Mouse (Mus musculus): ENCODE measurements around the gene Icam1.
"Not testable (repeated sequence)": the region's sequence is repeated elsewhere in the genome, so short reads cannot be mapped to it uniquely, and the experiment has no call there.

Gene Icam1

GRCm38 (mm10) chr9:20993165-20993898 is 22.5 kb upstream of the Icam1 start:
- DNase-seq (ENCODE audit: low spot score), result no peak

- no peak for DNase-seq (ENCODE audit: low spot score)
Measured at GRCm38 (mm10) chr9:20995069-20995468, 20.7 kb upstream of the Icam1 start.

- no peak for DNase-seq (ENCODE audit: low spot score)
Measured at GRCm38 (mm10) chr9:20997065-20997464, 18.7 kb upstream of the Icam1 start.

DNA sequence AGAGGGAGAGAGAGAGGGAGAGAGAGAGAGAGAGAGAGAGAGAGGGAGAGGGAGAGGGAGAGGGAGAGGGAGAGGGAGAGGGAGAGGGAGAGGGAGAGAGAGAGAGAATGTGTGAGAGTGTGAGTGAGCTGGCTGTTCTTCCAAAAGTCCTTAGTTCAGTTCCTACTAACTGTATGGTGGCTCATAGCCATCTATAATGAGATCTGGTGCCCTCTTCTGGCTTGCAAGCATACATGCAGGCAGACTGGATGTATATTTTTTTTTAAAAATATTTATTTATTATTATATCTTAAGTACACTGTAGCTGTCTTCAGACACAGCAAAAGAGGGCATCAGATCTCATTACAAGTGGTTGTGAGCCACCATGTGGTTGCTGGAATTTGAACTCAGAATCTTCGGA is 17.4 kb upstream of the Icam1 start:
- not testable (repeated sequence) for DNase-seq (ENCODE audit: low spot score)

DNA sequence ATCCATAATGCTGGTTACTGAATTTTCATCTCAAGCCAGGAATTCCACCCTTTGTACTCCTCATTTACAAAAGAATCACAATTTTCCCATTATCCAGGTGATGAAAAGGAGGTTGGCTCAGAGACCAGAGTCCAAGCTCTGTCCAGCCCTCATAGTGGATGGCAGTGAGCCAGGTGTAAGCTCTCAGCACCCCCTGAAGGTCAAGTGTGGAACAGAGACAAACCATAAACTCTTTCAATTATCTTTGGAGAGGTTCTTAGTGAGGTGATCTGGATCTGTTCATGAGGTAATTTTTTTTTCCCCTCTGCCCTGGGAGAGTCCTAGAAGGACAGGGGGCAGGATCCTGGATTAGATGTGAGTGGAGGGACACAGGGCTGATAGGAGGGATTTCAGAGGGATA is 15.0 kb upstream of the Icam1 start:
- DNase-seq (ENCODE audit: low spot score), result no peak

GRCm38 (mm10) chr9:21001651-21002200 is 14.1 kb upstream of the Icam1 start:
- DNase-seq (ENCODE audit: low spot score), result no peak

- no peak for DNase-seq (ENCODE audit: low spot score)
Measured at GRCm38 (mm10) chr9:21002270-21002626, 13.5 kb upstream of the Icam1 start.

DNA sequence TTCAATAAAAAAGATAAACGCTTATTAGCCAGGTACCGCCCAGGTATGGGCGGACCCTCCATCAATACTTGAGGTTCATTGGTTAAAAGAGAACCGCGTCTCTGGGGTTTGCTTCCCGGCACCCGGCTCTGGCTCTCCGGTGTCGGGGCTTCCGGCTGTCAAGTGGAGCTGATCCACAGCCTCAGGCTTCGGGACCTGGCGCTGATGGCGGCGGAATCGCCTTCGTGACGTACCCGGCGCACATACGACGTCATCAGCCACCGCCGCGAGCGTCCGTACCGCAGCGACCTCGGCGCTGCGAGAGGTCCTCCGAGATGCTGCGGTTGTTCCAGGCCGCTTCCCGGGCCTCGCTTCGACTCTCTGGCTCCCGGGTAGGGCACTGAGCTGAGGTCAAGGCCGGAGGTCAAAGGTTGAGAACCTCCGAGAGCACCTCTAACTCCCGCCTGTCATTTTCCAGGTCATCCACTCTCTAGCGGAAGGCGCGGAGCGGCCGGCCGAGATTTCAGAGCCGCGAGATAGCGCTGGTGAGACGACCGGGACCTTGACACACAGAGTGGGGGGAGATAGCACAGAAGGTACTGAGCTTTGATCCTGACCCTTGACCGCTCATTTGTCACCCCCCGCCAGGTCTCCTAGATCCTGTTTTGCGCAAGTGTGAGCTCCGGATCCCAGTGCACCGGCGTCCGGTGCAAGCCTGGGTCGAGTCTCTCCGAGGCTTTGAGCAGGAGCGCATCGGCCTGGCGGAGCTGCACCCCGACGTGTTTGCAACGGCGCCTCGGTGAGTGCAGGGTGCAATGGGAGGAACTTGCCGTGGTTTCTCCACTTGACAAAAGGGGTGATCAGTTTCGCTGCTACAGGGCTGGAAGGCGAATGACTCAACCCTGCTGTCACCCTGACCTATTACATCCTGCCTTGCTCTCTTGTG is 12.9 kb upstream of the Icam1 start, which contains the start of gene Mrpl4:
Gene Mrpl4 (plus strand): TSS at position 112 of the 925 bp plus-strand sequence.
- DNase-seq (ENCODE audit: low spot score), result peak; percentile 82

DNA sequence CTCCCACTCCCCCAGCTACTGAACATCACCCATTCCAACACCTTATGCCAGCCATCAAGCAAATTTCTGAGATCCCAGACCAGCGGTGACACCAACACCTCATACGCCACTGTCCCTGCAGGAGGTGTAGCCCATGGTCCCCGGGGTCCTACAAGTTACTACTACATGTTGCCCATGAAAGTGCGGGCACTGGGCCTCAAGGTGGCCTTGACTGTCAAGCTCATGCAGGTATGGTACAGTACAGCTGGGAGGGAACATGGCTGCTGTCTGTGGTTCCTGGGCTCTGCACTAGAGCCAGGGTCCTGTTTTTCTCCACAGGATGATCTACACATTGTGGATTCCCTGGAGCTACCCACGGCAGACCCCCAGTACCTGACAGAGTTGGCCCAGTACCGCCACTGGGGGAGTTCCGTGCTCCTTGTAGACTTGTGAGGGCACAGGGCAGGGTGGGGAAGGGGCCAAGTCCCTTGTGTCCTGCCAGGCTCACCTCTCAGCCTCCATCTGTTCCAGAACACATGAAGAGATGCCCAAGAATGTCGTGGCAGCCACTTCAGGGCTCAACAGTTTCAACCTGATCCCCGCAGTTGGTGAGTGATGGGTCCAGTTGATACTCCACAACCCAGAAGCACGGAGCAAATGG is 8.4 kb upstream of the Icam1 start:
- no peak for DNase-seq (ENCODE audit: low spot score)

DNA sequence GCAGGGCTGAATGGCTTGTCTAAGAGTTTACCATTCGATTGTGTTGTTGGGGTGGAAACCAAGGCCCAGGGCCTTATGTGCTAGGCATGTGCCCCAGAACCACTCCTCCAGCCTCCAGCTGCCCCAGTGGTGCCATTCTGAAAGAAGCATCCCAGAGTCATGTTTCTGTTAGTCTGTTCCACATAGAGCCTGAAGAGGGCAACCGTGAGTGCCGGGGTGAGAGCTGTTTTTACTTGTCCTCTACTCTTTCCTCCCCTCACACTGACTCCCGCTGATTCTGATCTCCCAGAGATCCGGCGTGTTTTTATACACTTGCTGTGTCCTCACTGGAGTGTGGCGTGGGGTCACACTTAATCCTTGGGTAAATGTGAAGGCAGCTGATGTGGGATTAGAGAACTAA is 7.8 kb upstream of the Icam1 start:
- DNase-seq (ENCODE audit: low spot score), result no peak

- DNase-seq (ENCODE audit: low spot score), result no peak
Measured at GRCm38 (mm10) chr9:21010362-21010761, 5.4 kb upstream of the Icam1 start.

- not testable (repeated sequence) for DNase-seq (ENCODE audit: low spot score)
Measured at GRCm38 (mm10) chr9:21010939-21011541, 4.7 kb upstream of the Icam1 start.

DNA sequence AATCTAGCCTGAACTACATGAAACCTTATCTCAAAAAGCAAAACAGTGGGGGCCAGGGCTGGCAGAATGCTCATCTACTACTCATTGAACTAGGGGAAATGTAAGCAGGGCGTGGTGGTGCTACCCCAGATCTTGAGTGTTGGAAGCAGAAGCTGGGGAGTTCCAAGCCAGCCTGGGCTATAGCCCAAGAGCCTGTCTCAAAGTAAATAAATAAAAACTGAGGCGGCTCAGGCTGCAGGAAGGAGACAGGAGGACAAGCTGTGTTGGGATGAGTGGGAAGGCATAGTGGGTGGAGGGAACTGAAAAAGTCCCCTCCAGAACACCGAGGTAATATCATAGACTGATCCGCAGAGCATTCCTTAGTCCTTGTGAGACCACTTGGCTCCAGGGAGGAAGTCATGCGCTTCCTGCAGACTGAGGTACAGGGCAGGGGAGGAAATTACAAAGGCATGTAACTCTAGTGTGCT is 3.9 kb upstream of the Icam1 start:
- no peak for DNase-seq (ENCODE audit: low spot score)

DNA sequence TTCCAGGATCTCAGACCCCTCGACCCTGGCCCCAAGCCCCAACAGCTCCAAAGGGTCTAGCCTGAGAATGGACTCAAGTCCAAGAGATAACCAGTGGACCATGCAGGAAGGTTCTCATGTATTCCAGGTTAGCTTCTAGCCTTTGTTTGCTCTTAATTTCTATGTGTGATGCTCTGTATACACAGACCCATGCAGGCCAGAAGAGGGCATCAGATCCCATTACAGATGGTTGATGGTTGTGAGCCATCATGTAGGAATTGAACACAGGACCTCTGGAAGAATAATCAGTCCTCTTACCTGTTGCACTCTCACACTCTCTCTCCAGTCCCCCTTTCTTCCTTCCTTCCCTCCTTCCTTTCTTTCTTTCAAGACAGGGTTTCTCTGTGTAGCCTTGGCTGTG is 3.4 kb upstream of the Icam1 start:
- no peak for DNase-seq (ENCODE audit: low spot score)

DNA sequence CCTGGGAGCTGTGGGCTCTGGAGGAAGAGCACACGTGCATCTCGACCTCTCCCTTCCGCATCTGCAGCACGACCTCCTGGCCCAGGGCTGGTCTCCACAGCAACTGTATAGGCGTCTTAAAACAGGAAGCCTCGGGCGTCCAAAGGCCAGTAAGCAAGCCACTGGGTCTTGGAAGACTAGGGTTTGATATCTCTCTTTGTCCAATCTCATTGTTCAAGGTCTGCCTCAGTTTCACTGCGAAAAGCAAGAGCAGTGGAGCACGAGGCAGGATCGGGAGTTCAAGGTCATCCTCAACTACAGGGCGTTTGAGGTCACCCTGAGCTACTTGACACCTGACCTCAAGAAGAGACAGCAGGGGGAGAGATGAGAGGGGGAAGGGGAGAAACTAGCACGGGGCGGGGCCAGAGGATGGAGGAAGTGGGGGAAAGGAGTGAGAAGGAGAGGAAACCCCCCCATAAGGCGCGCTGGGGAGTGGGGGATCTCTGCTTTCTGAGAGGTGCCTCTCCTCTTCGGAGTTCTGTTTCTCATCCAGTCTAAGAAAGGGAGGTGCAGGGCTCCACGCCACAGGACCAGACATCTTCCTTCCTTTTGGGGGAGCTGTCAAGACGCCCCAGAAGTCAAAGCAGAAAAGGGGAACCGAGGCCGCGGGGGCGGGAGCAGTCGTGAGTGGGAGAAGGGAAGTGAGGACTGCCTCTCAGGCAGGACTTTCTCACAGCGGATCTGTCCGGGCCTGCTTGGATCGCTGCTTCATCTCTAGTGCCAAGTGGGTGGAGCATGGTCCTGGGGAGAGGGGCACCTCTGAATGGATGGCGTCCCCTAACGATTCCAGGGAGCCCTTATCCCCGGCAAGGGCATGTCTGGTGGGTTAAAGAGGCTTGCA is 854 bp upstream of the Icam1 start:
- DNase-seq (ENCODE audit: low spot score), result no peak

DNA sequence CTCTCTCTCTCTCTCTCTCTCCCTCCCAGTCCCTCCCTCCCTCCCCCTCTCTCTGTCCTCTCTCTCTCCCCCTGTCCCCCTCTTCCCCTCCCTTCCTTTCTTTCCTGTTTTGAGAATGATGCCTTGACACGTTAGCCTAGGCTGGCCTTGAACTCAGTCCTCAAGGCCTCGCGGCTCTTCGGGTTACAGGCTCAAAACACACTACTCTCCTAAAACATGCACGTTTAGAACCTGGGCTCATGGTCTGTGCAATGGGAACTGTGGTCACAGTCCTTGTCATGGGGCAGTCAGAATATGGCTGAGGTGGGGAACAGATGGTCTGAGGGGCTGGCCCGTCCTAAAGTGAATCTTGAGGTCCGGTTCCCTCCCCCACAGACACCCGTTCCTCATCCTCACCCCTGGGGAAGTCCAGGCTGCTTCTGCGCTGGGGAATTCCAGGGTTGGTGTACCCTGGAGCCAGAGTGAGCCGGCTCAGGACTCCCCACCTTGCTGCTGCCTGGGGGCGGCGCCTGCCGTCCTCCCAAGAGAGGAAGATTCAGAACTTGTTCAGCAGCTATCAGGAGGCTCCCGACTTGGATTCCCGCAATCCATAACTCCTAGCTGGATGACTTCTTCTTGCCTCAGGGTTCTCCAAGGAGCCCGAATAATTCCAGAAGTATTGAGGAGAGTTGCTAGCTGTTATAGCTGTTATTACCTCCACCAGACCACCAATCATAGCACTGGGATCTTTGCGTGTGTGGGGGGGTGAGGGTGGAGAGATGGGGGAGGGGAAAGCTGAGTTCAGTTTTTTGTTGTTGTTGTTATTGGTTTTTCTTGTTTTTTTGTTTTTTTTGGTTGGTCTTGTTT is 769 bp downstream of the Icam1 start:
- no peak for DNase-seq (ENCODE audit: low spot score)

DNA sequence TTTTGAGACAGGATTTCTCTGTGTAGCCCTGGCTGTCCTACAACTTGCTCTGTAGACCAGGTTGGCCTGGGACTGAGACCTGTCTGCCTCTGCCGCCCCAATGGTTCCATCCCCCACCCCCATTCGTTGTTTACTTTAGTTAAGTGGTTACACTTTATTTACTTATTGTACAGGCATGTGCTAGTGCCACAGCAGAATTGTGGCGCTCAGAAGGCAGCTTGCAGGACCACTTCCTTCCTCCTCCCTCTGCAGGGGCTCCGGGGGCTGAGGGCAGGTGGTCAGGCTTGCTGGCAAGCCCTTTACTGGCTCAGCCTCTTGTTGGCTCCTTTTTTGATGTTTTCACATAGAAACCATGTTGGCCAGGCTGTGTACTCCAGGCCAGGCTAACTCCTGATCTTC is 1.4 kb downstream of the Icam1 start:
- DNase-seq (ENCODE audit: low spot score), result no peak

- DNase-seq (ENCODE audit: low spot score), result no peak
Measured at GRCm38 (mm10) chr9:21018600-21018999, 2.8 kb downstream of the Icam1 start.

GRCm38 (mm10) chr9:21021363-21021762 is 5.6 kb downstream of the Icam1 start:
- no peak for DNase-seq (ENCODE audit: low spot score)

GRCm38 (mm10) chr9:21022288-21022687 is 6.5 kb downstream of the Icam1 start:
- DNase-seq (ENCODE audit: low spot score), result no peak

Measured in left cerebral cortex, adult 11 months (tissue).